Mouse (Mus musculus): Measurements from ENCODE around the gene Gm12666.

GRCm38 (mm10) chr4:92226326-92226725 lies 34.8 kb upstream of the Gm12666 start:
- TF ChIP-seq UBTF (IDR thresholded peaks at IDR 0.05; ENCODE audit: borderline replicate concordance, insufficient read depth, low read depth, low read length) (no peak), POLR2A (IDR thresholded peaks at IDR 0.05; ENCODE audit: control insufficient read depth in 1 of 2, insufficient read depth in 1 of 2, low read depth in 1 of 2, low read length in 2 of 2, poor library complexity in 1 of 2) (no peak), MXI1 (IDR thresholded peaks at IDR 0.05; ENCODE audit: low read depth, low read length) (no peak), CHD2 (IDR thresholded peaks at IDR 0.05; ENCODE audit: low read length) (no peak), CTCF (IDR thresholded peaks at IDR 0.05 in 2 of 3, conservative IDR thresholded peaks at IDR 0.05 in 1 of 3; ENCODE audit: control insufficient read depth in 1 of 3, insufficient read depth in 1 of 3, low read depth in 2 of 3, low read length in 3 of 3, poor library complexity in 1 of 3, severe bottlenecking in 1 of 3) (peak in 1 of 3 experiments; percentile 25; a peak in 2 of 6 replicates), BHLHE40 (IDR thresholded peaks at IDR 0.05; ENCODE audit: borderline replicate concordance, low read depth, low read length) (no peak), RAD21 (IDR thresholded peaks at IDR 0.05; ENCODE audit: low read depth, low read length) (peak; percentile 25), SIN3A (IDR thresholded peaks at IDR 0.05; ENCODE audit: low read length) (no peak), ZNF384 (IDR thresholded peaks at IDR 0.05; ENCODE audit: low read depth, low read length) (no peak), JUND (IDR thresholded peaks at IDR 0.05; ENCODE audit: low read depth, low read length) (no peak), ETS1 (IDR thresholded peaks at IDR 0.05; ENCODE audit: low read depth, low read length) (no peak)
